Mouse (Mus musculus) embryonic fibroblast, embryonic 13.5 days (primary cell): Measurements from ENCODE around the gene Ubl4b.

ENCODE experiments used
- CTCF ChIP-seq: IDR thresholded peaks from 2 replicates; pipeline ENCODE4 v1.5.1; 2011; ENCODE audit warnings: mild to moderate bottlenecking, control low read depth, low read length, moderate library complexity, borderline replicate concordance; ENCODE audit not compliant: insufficient read depth
- POLR2A ChIP-seq: IDR thresholded peaks from 2 replicates; pipeline ENCODE4 v1.6.1; 2011; ENCODE audit warnings: low read depth, mild to moderate bottlenecking, control low read depth, low read length, moderate library complexity

- TF ChIP-seq CTCF: no peak
- TF ChIP-seq POLR2A: no peak
These were observed 41.7 kb upstream of the Ubl4b start for GRCm38 (mm10) chr3:107596559-107596958.
